Mouse (Mus musculus): ENCODE results near the gene Nos2.

GRCm38 (mm10) chr11:78986311-78987002 lies 65.9 kb downstream of the Nos2 start:
- TF ChIP-seq POLR2A (IDR thresholded peaks at IDR 0.05; ENCODE audit: borderline replicate concordance, low read depth, low read length) (no peak), CTCF (IDR thresholded peaks at IDR 0.05; ENCODE audit: low read depth, low read length) (no peak)
